Mouse (Mus musculus) heart, postnatal 14 days (tissue): ENCODE data around the gene Sox14. TPM values are rescaled to one million over a fixed set of nuclear protein-coding genes. Genes with fewer than 3 reads are reported as not detected.

Source experiments
- DNase-seq, 2 experiments: peaks; one replicate each; pipeline ENCODE4 v3.0.0; 2021 to 2022
- intact Hi-C: fragments of 180-260 bp; cut with DNase I; formaldehyde crosslinking; loops from one replicate; pipeline ENCODE4 v1.15.1; 2025
- long read RNA-seq, 2 experiments: library from polyadenylated mRNA; stranded (forward); transcript quantifications; one replicate each; pipeline ENCODE4 v2.0.0; 2021
- total RNA-seq, 2 experiments: library from RNA; stranded (reverse); gene quantifications; 2 replicates each; pipeline ENCODE4 v1.2.3; 2021

Gene Sox14
- total RNA-seq = not detected
- long read RNA-seq, experiment 1 = 0 reads
- long read RNA-seq, experiment 2 = 0 reads

DNA sequence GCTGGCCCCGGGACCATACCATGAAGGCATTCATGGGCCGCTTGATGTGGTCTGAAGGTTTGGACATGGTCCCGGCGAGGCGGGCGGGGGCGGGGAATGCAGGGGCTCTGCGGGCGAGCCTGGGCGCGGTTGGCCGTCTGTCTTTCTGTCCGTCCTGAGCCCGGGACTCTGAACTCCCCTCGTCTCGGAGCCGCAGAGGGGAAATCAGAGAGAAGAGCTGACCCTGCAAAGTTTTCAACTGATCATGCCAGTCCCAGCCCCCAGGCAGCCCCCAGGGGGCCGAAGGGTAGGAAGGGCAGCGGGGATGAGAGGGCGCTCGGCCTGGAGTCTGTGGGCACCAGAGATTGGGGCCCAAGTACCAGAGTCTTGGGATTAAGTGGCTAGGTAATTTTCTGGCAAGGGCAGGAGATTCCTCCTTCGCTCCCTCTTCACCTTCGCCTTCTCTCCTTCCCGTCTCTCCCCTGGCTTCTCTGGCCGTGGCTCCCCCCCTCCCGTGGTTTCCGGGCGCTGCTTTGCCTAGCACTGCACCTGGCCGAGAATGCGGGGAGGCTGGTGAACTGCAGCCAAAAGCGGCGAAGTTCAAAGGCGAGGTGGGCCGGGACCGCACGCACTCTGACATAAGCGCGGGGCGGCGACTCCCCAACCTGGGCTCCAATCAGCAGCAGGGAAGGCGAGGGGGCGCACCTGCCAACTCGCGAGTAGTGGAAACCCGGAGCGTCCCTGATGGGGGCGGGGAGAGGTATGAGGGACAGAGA lies at the start of gene Sox14:
Gene Sox14 (minus strand): TSS at position 553 of the 755 bp plus-strand sequence.
- intact Hi-C loops = no loop called here
- DNase-seq = no peak

DNA sequence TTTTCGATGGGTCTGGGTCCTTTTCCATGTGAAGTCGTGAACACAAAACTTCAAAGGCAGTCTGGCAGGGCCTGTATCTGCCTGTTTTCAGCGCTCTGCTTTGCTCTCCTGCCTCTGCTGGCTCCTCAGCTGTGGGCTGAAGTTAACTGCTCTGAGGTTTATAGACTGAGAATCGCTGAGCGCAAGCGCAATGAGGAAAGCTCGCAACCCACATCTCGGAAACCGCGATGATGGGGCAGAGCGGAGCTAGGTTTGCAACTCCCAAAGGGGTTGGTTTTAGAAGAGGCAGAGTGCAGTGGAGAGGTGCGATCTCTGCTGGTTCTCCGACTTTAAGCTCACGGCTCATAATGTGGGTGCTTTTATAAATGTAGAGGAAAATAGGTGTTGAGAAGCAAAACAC lies 3.3 kb upstream of the Sox14 start:
- DNase-seq = no peak
- intact Hi-C loops = no loop called here

DNA sequence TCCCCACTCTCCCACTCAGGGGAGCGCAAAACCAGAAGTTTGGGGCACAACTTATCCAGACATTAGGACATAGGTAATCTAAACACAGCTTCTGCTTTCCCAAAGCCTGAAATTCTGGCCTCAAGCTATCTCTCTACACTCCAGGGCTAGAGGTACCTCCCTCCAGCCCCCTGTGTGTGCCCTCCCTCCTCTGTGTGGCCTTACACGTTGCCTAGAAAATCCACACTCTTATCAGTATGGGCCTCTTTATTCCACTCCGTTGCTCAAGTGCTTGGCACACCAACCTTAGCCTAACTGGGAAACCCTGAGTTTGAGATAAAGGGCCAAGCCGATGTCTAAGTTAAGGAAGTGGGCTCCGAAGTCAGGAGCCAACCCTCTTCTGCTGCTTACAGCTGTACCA lies 2.6 kb upstream of the Sox14 start:
- DNase-seq = no peak
- intact Hi-C loops = no loop called here

DNA sequence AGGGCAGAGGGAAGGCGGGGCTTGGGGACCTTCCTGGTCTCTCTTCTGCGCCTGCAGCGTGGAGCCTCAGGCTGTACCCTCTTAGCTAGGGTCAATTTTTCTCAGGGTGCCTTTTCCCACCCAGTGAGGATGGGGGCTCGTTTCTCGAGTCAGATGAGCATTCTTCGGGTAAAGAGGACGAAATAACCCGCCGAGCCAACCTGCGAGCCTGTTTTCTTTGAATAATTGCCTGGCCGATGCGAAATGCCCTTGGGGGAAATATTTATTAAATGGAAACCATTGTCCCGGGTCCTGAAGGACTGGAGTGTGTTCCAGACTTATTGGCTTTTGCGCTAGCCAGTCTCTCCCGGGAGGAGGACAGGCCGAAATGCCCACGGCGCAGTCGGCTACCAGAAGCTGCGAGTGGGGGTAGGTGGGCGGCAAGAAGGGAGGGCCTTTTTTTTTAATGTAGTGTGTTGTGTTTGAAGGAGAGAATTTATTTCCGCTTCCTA lies 1.1 kb upstream of the Sox14 start:
- DNase-seq = no peak
- intact Hi-C loops = no loop called here

DNA sequence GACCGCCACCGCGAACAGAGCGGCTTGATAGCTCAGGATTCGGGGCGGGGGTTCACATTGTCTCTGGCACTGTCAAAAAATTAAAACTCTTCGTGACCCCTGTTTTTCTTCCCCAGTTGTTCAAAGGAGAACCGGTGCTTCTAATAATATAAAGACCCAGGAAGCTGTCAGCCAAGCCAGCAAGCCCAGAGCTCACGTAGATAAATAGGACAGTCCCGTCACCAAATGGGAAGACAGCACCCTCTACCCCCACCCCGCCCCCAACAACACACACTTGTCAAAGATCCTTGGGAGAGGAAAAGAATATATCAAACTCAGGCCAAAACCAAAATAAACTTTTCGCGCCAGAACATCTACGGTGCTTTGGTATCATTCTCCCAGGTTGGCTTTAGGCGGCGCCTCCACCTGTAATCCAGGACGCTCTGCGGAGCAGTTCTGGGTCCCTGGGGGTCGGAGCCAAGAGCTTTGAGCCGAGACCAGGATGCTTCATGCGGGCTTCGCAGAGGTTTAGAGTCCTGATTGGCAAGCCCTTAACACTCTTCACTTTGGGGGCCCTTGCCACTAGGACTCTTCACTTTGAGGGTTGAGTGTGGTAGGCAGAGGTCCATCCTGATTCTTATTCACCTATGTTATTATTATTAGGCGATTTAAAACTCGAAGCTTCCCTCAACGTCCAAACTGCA lies 544 bp upstream of the Sox14 start:
- DNase-seq = no peak
- intact Hi-C loops = no loop called here

DNA sequence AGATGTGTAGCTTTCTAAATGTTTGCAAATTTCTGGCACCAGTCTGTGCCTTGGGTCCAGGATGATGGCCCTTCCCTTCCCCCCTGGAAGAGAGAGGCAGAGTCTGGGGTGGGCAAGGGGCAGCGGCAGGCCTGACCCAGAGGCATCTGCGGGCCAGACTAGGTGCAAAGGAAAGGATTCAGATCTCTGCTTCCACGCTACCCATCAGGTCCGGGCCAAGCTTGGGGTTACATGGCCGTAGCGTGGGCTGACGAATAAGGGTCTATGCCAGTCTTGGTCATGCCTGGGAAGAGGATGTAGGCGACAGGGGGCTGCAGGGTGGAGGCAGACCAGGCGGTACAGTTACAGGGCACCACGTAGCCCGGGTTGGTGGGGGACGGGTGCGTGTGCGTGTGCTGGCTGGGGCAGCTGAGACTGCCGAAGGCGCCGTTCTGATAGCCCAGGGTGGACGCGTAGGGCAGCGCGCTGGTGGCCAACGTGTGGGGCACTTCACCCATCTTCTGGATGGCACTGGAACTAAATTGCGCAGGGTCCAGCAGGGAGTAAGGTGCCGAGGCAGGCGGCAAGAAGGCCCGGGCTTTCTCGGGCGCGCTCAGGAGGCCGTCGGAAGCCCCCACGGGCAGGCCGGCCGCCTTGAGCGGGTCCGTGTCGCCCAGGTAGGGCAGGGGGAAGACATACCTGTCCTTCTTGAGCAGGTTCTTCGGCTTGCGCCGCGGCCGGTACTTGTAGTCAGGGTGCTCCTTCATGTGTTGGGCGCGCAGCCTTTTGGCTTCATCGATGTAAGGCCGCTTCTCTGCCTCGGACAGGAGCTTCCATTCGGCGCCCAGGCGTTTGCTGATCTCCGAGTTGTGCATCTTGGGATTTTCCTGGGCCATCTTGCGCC lies 994 bp downstream of the Sox14 start:
- intact Hi-C loops = no loop called here
- DNase-seq = no peak

- intact Hi-C loops = no loop called here
These were observed 2.2 kb downstream of the Sox14 start for GRCm38 (mm10) chr9:99873721-99874120.

GRCm38 (mm10) chr9:99873116-99873620 lies 2.8 kb downstream of the Sox14 start:
- intact Hi-C loops = no loop called here
- no peak for DNase-seq

More at GRCm38 (mm10) chr9:99873721-99874120, 2.2 kb downstream of the Sox14 start:
- no peak for DNase-seq

DNA sequence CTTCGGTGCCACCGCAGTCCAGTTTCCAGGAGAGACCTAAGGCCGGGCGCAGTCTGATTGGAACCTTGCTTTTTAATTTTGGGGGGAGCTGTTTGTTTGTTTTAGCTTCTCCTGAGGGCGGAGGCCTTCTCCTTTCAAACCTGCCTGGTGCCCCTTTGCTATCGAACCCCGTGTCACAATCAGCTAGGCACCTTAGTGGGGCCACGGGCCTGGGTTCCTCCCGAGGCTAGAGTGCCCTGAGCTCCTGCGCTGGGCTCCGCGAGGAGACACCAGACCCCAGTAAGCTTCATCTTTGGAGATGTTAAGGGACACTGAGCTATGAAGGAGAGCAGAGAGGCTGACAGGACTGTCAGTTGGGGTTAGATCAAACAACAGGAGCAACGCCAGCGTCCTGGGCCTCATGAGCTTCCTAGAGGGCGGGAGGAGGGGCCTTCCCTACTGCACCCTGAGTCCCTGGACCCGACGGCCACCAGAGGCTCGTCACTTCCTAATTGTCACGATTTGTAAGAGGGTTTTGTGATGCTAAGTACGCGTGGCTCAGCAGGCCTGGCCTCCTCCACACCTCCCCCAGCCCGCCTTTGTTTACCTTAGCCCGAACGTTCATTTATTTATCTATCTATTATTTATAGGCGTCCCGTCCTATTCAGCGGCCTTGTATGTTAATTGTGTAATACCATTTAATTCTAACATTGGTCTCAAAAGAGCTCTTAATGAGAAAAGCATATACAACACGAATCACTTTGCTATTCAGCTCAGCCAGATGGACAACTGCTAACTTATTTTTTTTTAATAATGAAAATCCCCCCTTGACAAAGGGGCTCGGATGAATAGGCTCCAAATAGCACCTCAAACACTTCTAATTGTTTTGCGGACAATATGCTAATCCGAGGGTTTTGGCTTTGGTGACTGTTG lies 3.5 kb downstream of the Sox14 start:
- intact Hi-C loops = no loop called here
- DNase-seq = no peak

DNA sequence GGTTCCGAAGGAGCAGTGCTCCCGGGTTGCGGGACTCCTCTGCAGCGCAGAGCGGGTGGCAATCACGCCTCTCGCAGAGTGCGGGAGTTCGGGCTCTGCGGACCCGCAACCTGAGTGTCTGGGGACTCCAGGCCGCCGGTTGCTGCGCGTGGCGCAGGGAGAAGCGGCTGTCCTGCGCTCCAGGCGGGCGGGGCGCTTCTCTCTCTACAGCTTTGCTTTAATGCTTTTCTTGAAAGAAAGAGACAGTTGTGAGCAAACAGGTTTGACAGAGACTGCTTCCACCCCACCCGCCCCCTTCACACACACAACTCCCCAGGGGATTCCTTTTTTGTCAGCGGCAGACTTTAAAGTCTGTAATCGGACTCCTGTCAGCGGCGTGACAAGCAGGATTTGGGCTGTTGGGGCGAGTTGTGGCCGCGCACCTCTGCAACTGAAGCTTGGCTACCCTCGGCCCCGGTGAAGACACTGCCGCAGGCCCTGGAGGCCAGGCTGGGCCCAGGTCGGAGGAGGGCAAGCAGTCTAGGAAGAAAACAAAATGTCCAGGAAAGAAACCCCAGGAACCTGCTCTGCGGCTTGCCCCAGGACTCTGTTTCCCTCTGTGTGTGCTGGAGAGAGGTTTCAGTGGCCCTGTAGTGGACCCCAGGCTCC lies 4.3 kb downstream of the Sox14 start:
- no peak for DNase-seq
- intact Hi-C loops = no loop called here

DNA sequence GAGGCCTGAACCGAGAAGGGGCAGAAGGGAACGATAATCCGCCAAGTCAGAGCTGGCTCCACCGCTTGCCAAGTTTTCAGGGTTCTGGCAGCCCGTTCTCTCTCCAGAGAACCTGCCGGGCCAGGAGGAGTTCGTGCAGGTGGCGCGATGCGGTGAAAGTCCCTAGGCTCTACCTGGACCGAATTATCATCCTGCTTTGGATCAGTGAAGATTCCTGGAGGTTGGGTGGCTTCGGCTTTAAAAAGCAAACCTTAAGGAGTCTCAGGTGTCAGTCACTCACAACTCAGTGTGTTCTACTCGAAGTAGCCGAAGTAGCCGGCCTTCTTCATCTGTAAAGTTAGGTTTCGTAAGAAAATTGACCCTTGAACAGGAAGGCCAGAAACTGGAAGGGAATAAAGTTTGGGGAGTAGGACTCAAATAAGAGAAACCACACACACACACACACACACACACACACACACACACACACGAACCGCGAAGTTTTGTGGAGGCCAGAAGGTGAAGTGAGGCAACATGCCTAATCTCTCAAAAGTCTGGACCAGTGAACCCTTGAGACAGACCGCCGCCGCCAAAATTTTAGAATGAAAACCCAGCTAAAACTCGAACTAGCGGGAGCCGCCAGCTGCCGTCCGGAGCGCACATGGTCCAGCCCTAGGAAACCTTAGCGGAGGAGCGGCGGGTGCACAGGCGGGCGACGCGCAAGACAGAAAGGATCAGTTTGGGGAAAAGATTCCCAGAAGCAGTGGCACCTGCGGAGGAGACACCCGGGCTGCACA lies 5.0 kb downstream of the Sox14 start:
- intact Hi-C loops = no loop called here
- DNase-seq = no peak

- intact Hi-C loops = no loop called here
- DNase-seq = no peak
These were observed 5.8 kb downstream of the Sox14 start for GRCm38 (mm10) chr9:99869936-99870779.

DNA sequence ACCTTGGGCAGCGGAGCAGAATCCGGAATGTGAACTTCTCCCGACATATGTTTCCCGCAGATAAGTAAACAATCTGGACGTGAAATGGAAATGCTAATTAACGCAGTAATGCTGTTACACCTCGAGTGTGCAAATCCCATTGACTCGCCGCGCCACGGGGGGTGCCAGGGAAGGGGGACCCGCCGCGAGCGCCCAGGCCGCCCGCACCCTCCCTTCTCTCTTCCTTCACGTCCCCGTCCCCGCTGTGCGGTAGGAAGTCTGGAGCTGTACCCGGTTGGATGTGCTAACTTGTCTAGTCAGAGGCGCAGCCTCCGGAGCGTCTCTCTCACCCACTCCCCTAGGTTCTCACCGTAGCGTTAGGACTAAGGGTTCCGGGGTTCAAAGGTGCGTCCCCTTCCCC lies 6.7 kb downstream of the Sox14 start:
- intact Hi-C loops = no loop called here
- DNase-seq = no peak

- DNase-seq = peak in 1 of 2 experiments; percentile 12
- intact Hi-C loops = no loop called here
These were observed 7.4 kb downstream of the Sox14 start for GRCm38 (mm10) chr9:99868606-99869005.

DNA sequence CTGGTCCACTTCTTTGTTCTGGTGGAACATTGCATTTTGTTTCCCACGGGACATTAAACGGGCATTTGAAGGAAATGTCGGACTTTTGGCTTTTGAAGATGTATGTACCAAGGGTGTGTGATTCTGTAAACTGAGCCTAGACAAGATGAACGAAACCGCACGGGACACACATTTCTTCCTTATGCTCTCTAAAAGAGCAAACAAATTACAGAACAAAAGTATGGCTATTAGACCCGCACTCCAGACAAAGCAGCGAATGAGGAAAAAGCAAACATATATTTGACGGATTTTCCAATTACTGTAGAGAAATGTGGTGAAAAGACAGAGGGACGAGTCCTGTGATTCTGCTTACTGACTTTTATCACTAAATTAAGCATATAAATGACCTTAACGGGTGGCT lies 7.9 kb downstream of the Sox14 start:
- no peak for DNase-seq
- intact Hi-C loops = no loop called here

GRCm38 (mm10) chr9:99862936-99863335 lies 13.0 kb downstream of the Sox14 start:
- intact Hi-C loops = no loop called here
- DNase-seq = no peak

DNA sequence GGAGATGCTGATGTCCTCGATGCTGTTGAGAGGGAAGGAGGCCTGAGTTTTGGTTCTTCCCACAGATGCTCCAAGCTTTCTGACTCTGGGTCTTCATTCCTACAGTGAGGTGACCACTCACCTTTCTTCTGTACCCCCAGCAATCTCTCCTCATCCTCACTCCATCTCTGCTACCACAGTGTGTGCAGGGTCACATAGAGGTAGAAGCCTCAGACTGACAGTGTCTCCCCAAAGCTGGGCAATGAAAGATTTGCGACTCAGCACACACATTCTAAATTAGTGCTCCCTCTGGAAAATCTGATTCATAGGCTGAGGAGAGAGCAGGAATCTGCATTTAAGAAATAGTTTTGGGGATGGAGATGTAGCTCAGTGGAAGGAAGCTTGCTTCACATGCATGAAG lies 21.5 kb downstream of the Sox14 start:
- intact Hi-C loops = no loop called here
- no peak for DNase-seq

DNA sequence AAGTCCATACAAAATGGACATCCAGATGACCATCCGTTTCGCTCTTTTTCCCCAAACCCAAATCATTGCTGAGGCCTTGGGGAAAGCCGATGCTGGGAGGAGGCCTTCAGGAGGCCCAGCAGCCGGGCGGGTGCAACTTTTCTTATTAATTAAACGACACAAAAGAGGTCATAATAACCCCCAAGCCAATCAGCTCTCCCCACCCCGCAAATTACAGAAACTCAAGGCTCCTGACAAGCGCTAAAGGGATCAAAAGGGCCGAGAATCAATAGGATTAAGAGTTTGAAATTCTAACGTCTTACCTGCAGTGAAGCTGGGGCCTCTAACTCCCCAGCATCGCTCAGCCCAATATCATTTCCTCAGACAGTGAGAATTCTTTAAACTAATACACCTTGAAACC lies 22.6 kb downstream of the Sox14 start:
- intact Hi-C loops = no loop called here
- no peak for DNase-seq
